ENCODE assay signal across 8 mouse cellular contexts in the genomic region with DNA sequence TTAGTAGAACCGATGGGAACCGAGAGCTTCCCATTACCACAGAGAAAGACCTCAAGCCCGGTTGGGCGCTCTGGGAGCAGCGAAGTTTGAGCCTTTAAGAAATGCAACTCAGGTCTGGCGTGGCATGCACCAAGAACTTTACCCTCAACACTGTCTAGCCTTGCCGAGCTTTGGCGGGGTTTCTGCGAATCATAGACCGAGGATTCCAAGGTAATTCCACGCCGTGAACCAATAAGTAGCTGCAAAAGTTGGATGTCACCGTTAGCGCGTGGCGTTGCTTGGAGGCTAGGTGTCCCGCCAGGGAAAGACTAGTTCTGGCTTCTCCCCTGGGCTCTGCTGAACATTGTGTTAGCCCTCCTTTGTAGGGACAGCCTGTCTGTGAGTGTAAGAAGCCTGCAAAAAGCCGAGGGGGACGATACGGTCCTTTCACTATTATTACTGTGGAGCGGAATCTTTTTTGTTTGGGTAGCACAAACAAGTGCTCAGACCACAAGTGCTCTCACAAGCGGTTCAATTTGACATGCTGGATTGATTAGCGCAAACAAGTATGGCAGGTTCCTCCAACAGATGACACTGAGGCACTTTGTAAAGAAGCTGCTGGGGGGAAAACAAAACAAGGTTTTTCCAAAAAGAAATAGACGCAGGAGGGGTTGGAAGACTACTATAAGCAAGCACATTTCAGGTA. TPM values are rescaled to one million over a fixed set of nuclear protein-coding genes. Genes with fewer than 3 reads are reported as not detected.
DNase-seq lines count a peak whose midpoint lies in the region; ATAC-seq and TF ChIP-seq lines count a peak whose summit lies in the region.

No protein-coding gene starts in this region.

- TF ChIP-seq POLR2A in myocyte (IDR thresholded peaks at IDR 0.05; ENCODE audit: insufficient read length, low read depth): no peak

- peak overlapping the region; percentile 94 for H3K27ac ChIP-seq in embryonic facial prominence, embryonic 15.5 days (replicated peaks)
- H3K27ac ChIP-seq in hindbrain, embryonic 13.5 days: no peak overlapping the region
- H3K27ac ChIP-seq in limb, embryonic 15.5 days: peak overlapping the region; percentile 95

- H3K4me2 ChIP-seq in embryonic facial prominence, embryonic 15.5 days (replicated peaks): peak overlapping the region; percentile 82
- H3K4me2 ChIP-seq in hindbrain, embryonic 13.5 days: peak overlapping the region; percentile 88
- H3K4me2 ChIP-seq in limb, embryonic 15.5 days: peak overlapping the region; percentile 63
- peak overlapping the region; percentile 99 for H3K4me2 ChIP-seq in myocyte (ENCODE audit: low read depth)

- peaks cover 22% of the 10 kb centered on the region; the same call in 1 of the 2 replicates for H3K4me1 ChIP-seq in embryonic facial prominence, embryonic 15.5 days
- H3K4me1 ChIP-seq in hindbrain, embryonic 13.5 days (replicated peaks): peaks cover 22% of the 10 kb centered on the region
- H3K4me1 ChIP-seq in limb, embryonic 15.5 days: peaks cover 9% of the 10 kb centered on the region

- peak overlapping the region; percentile 64 for H3K9ac ChIP-seq in embryonic facial prominence, embryonic 15.5 days
- peak overlapping the region; percentile 66 for H3K9ac ChIP-seq in hindbrain, embryonic 13.5 days
- peak overlapping the region; percentile 57 for H3K9ac ChIP-seq in limb, embryonic 15.5 days

- no peaks in the 10 kb centered on the region for H3K79me2 ChIP-seq in myocyte (ENCODE audit: control insufficient read depth, insufficient read depth)

- peak; percentile 27 for ATAC-seq in embryonic facial prominence, embryonic 15.5 days (ENCODE audit: insufficient number of reproducible peaks, low FRiP score, low TSS enrichment, low read depth)
- ATAC-seq in hindbrain, embryonic 13.5 days (ENCODE audit: low FRiP score): no peak
- ATAC-seq in limb, embryonic 15.5 days (ENCODE audit: insufficient number of reproducible peaks, low FRiP score, low TSS enrichment, low read depth): no peak; the same call in 1 of the 2 replicates

- H3ac ChIP-seq in myocyte (ENCODE audit: control insufficient read depth, insufficient read length): peak overlapping the region; percentile 8

- no peaks in the 10 kb centered on the region for H3K27me3 ChIP-seq in embryonic facial prominence, embryonic 15.5 days
- H3K27me3 ChIP-seq in hindbrain, embryonic 13.5 days: peaks cover 40% of the 10 kb centered on the region
- H3K27me3 ChIP-seq in limb, embryonic 15.5 days: no peaks in the 10 kb centered on the region
- no peaks in the 10 kb centered on the region for H3K27me3 ChIP-seq in myocyte (ENCODE audit: control insufficient read depth, insufficient read depth, insufficient read length)

- peak overlapping the region; percentile 60 for H3K4me3 ChIP-seq in embryonic facial prominence, embryonic 15.5 days (replicated peaks)
- H3K4me3 ChIP-seq in hindbrain, embryonic 13.5 days: peak overlapping the region; percentile 51
- peak overlapping the region; percentile 61 for H3K4me3 ChIP-seq in limb, embryonic 15.5 days
- H3K4me3 ChIP-seq in myocyte: peak overlapping the region; percentile 69

- under 1% methylated on average over 24 of the region's 24 CpGs for WGBS in embryonic facial prominence, embryonic 15.5 days
- 1% methylated on average over 24 of the region's 24 CpGs for WGBS in hindbrain, embryonic 13.5 days
- WGBS in limb, embryonic 15.5 days: 1% methylated on average over 24 of the region's 24 CpGs

- H3K36me3 ChIP-seq in embryonic facial prominence, embryonic 15.5 days: 0 out of 2 replicates have a peak, but pooled peaks cover 3% of the 10 kb centered on the region
- no peaks in the 10 kb centered on the region for H3K36me3 ChIP-seq in hindbrain, embryonic 13.5 days
- H3K36me3 ChIP-seq in limb, embryonic 15.5 days: no peaks in the 10 kb centered on the region
- no peaks in the 10 kb centered on the region for H3K36me3 ChIP-seq in myocyte (ENCODE audit: control insufficient read depth, insufficient read depth)

- DNase-seq in urinary bladder, postnatal 14 days (ENCODE audit: low spot score): peak; percentile 50
- no peak for DNase-seq in urinary bladder, postnatal 10 days (ENCODE audit: low spot score)
- DNase-seq in cerebellum, adult 9-11 months: no peak
- DNase-seq in thymus, postnatal 0 days (ENCODE audit: low spot score): no peak

- H3K9me3 ChIP-seq in embryonic facial prominence, embryonic 15.5 days (replicated peaks): no peaks in the 10 kb centered on the region
- H3K9me3 ChIP-seq in hindbrain, embryonic 13.5 days: no peaks in the 10 kb centered on the region
- H3K9me3 ChIP-seq in limb, embryonic 15.5 days: no peaks in the 10 kb centered on the region

TF ChIP-seq in myocyte, 11 proteins besides CTCF, POLR2A, EP300 and RAD21:
- TF ChIP-seq TCF3 (IDR thresholded peaks at IDR 0.05; ENCODE audit: insufficient read length, low read depth) (no peak), MYOD1 (IDR thresholded peaks at IDR 0.05; ENCODE audit: control insufficient read depth in 1 of 3, insufficient read length in 2 of 3, low read depth in 2 of 3) (no peak), MAX (IDR thresholded peaks at IDR 0.05; ENCODE audit: low read depth) (no peak), CEBPB (IDR thresholded peaks at IDR 0.05; ENCODE audit: insufficient read depth, poor library complexity, severe bottlenecking) (no peak), MYOG (IDR thresholded peaks at IDR 0.05; ENCODE audit: control insufficient read depth in 1 of 3, insufficient read depth in 1 of 3, insufficient read length in 2 of 3, low read depth in 2 of 3) (no peak), REST (IDR thresholded peaks at IDR 0.05; ENCODE audit: insufficient read depth, insufficient read length) (no peak), POLR2AphosphoS2 (IDR thresholded peaks at IDR 0.05; ENCODE audit: insufficient read length, low read depth) (no peak), SRF (IDR thresholded peaks at IDR 0.05; ENCODE audit: control insufficient read depth, insufficient read length, low read depth) (no peak), USF1 (IDR thresholded peaks at IDR 0.05; ENCODE audit: low read depth) (no peak)

RNA-seq across cellular contexts. Expression of a gene that starts 0.6 kb away (rescaled TPM):
- polyA plus RNA-seq in embryonic facial prominence, embryonic 15.5 days (2015; fragmentation: Nextera tagmentation; extraction: Ambion mirVana): 10.2 and 10.3 TPM in 2 replicates
- polyA plus RNA-seq in hindbrain, embryonic 13.5 days (2015; fragmentation: Nextera tagmentation; extraction: Ambion mirVana): 2.0 and 2.1 TPM in 2 replicates
- polyA plus RNA-seq in limb, embryonic 15.5 days (2015; fragmentation: Nextera tagmentation; extraction: Ambion mirVana): 10.7 and 11.0 TPM in 2 replicates
- 0.89 TPM for polyA plus RNA-seq in myocyte (2012; fragmentation: generic; extraction: Trizol)
- 1.5 and 1.9 TPM in 2 replicates for polyA plus RNA-seq in thymus, postnatal 0 days (2015; fragmentation: Nextera tagmentation; extraction: Ambion mirVana)

RNA-seq across cellular contexts. Expression of a gene that starts 12.2 kb away (rescaled TPM):
- 52.0 and 55.4 TPM in 2 replicates for polyA plus RNA-seq in embryonic facial prominence, embryonic 15.5 days (2015; fragmentation: Nextera tagmentation; extraction: Ambion mirVana)
- polyA plus RNA-seq in hindbrain, embryonic 13.5 days (2015; fragmentation: Nextera tagmentation; extraction: Ambion mirVana): 44.3 and 45.4 TPM in 2 replicates
- polyA plus RNA-seq in limb, embryonic 15.5 days (2015; fragmentation: Nextera tagmentation; extraction: Ambion mirVana): 50.5 and 57.0 TPM in 2 replicates
- 36.4 TPM for polyA plus RNA-seq in myocyte (2012; fragmentation: generic; extraction: Trizol)
- 35.4 and 35.9 TPM in 2 replicates for polyA plus RNA-seq in thymus, postnatal 0 days (2015; fragmentation: Nextera tagmentation; extraction: Ambion mirVana)
